Mouse (Mus musculus) midbrain, embryonic 14.5 days (tissue): ENCODE results near the gene Sh3kbp1. TPM values are rescaled to one million over a fixed set of nuclear protein-coding genes. Genes with fewer than 3 reads are reported as not detected.

Source experiments
- ATAC-seq: fragments of 200-750 bp; cut with Nextera tagmentation; 2 replicates; pipeline ENCODE4 v1.8.0; 2017; ENCODE audit warnings: moderate number of reproducible peaks, moderate library complexity; ENCODE audit not compliant: low FRiP score, low TSS enrichment
- DNase-seq: peaks from one replicate; pipeline ENCODE4 v3.0.0-alpha.2; 2015
- H3K27ac ChIP-seq: fragments of 300-500 bp; sonication (generic); replicated peaks from 2 replicates; pipeline ENCODE4 v1.5.1; 2014; ENCODE audit warnings: mild to moderate bottlenecking, low read depth, low read length, moderate library complexity
- H3K27me3 ChIP-seq: fragments of 300-500 bp; sonication (generic); 2 replicates; pipeline ENCODE4 v1.6.1; 2014; ENCODE audit warnings: low read length, control low read depth, mixed read lengths; ENCODE audit not compliant: control insufficient read depth, insufficient read depth
- H3K36me3 ChIP-seq: fragments of 300-500 bp; sonication (generic); 2 replicates; pipeline ENCODE4 v1.6.1; 2014; ENCODE audit warnings: low read length, control low read depth; ENCODE audit not compliant: control insufficient read depth, insufficient read depth
- H3K4me1 ChIP-seq: fragments of 300-500 bp; sonication (generic); 2 replicates; pipeline ENCODE4 v1.6.1; 2014; ENCODE audit warnings: mild to moderate bottlenecking, antibody characterized with exemption, low read length, control low read depth; ENCODE audit not compliant: control insufficient read depth, insufficient read depth
- H3K4me2 ChIP-seq: fragments of 300-500 bp; sonication (generic); 2 replicates; pipeline ENCODE4 v1.6.1; 2014; ENCODE audit warnings: mild to moderate bottlenecking, low read length, moderate library complexity
- H3K4me3 ChIP-seq: fragments of 300-500 bp; sonication (generic); replicated peaks from 2 replicates; pipeline ENCODE4 v1.5.1; 2014; ENCODE audit warnings: low read depth, low read length
- H3K9ac ChIP-seq: fragments of 300-500 bp; sonication (generic); replicated peaks from 2 replicates; pipeline ENCODE4 v1.6.1; 2014; ENCODE audit warnings: mild to moderate bottlenecking, low read length, moderate library complexity
- H3K9me3 ChIP-seq: fragments of 300-500 bp; sonication (generic); 2 replicates; pipeline ENCODE4 v1.6.1; 2016; ENCODE audit warnings: low read length, control low read depth, mixed read lengths; ENCODE audit not compliant: control insufficient read depth
- WGBS: fragments of 180-500 bp; shearing (Covaris S2); extraction: QIAGEN DNeasy Blood & Tissue Kit; methylation state at CpG from one replicate; pipeline ENCODE4 v1.1.7; 2014; 5-methylcytosine and 5-hydroxymethylcytosine counted together
- polyA plus RNA-seq: library from polyadenylated mRNA; unstranded; fragments of >200 nt; fragmentation: Nextera tagmentation; extraction: Ambion mirVana; gene quantifications from 2 replicates; pipeline ENCODE4 v1.2.1, GENCODE M21; 2014

The Sh3kbp1 gene
- polyA plus RNA-seq, 1 experiment from 2014 or later: 45.1 TPM

GRCm38 (mm10) chrX:159915125-159915524 lies 288.1 kb downstream of the Sh3kbp1 start:
- Histone ChIP-seq H3K9me3 (no peaks in the 10 kb centered on the region), H3K4me3 (no peak overlapping the region), H3K36me3 (no peaks in the 10 kb centered on the region), H3K4me1 (no peaks in the 10 kb centered on the region), H3K4me2 (no peak overlapping the region), H3K27ac (no peak overlapping the region), H3K9ac (no peak overlapping the region), H3K27me3 (no peaks in the 10 kb centered on the region)
- DNase-seq: peak; percentile 37
- 36% methylated on average over 1 of the region's 1 CpGs for WGBS
- ATAC-seq: no peak

GRCm38 (mm10) chrX:159924759-159925158 lies 297.7 kb downstream of the Sh3kbp1 start:
- no peak for DNase-seq
- Histone ChIP-seq H3K4me3 (no peak overlapping the region), H3K4me1 (no peaks in the 10 kb centered on the region), H3K27ac (no peak overlapping the region), H3K36me3 (no peaks in the 10 kb centered on the region), H3K9ac (no peak overlapping the region), H3K9me3 (no peaks in the 10 kb centered on the region), H3K4me2 (no peak overlapping the region), H3K27me3 (0 out of 2 replicates have a peak, but pooled peaks cover 4% of the 10 kb centered on the region)
- 95% methylated on average over 6 of the region's 6 CpGs for WGBS
- ATAC-seq: no peak

GRCm38 (mm10) chrX:159928165-159928564 lies 301.1 kb downstream of the Sh3kbp1 start:
- H3K27ac ChIP-seq: no peak overlapping the region
- 0 out of 2 replicates have a peak, but pooled peaks cover 4% of the 10 kb centered on the region for H3K27me3 ChIP-seq
- WGBS: 67% methylated on average over 5 of the region's 5 CpGs
- H3K4me2 ChIP-seq: no peak overlapping the region
- H3K36me3 ChIP-seq: no peaks in the 10 kb centered on the region
- H3K9me3 ChIP-seq: no peaks in the 10 kb centered on the region
- H3K4me1 ChIP-seq: no peaks in the 10 kb centered on the region
- no peak for DNase-seq
- no peak overlapping the region for H3K4me3 ChIP-seq
- ATAC-seq: no peak
- no peak overlapping the region for H3K9ac ChIP-seq

GRCm38 (mm10) chrX:159928834-159929233 lies 301.8 kb downstream of the Sh3kbp1 start:
- no peaks in the 10 kb centered on the region for H3K9me3 ChIP-seq
- H3K4me3 ChIP-seq: no peak overlapping the region
- no peak overlapping the region for H3K27ac ChIP-seq
- H3K36me3 ChIP-seq: no peaks in the 10 kb centered on the region
- H3K4me2 ChIP-seq: no peak overlapping the region
- no peak for DNase-seq
- H3K9ac ChIP-seq: no peak overlapping the region
- WGBS: 72% methylated on average over 3 of the region's 3 CpGs
- no peak for ATAC-seq
- H3K27me3 ChIP-seq: 0 out of 2 replicates have a peak, but pooled peaks cover 4% of the 10 kb centered on the region
- no peaks in the 10 kb centered on the region for H3K4me1 ChIP-seq

DNA sequence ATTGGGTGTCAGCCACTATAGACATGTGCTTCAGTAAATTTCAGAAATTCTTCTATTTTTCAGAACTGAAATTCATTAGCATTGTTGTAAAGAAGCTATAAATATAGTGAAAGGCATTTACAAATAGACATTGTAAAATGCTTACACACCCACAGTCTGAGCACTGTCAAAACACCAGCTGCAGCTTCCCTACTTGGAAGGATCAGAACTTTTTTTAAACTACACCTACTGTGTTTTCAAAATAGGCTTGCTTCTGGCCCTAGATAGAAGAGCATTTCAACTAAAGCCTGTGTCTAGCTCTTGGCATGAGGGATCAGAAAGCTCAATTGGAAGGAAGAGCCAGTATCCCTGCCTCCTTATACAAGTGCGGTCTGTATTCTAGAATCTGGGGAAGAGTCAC lies 305.0 kb downstream of the Sh3kbp1 start:
- Histone ChIP-seq H3K9ac (no peak overlapping the region), H3K4me3 (no peak overlapping the region), H3K9me3 (no peaks in the 10 kb centered on the region), H3K4me1 (no peaks in the 10 kb centered on the region), H3K27me3 (no peaks in the 10 kb centered on the region), H3K36me3 (no peaks in the 10 kb centered on the region), H3K27ac (no peak overlapping the region), H3K4me2 (no peak overlapping the region)
- DNase-seq: no peak
- 90% methylated on average over 1 of the region's 1 CpGs for WGBS
- ATAC-seq: no peak

DNA sequence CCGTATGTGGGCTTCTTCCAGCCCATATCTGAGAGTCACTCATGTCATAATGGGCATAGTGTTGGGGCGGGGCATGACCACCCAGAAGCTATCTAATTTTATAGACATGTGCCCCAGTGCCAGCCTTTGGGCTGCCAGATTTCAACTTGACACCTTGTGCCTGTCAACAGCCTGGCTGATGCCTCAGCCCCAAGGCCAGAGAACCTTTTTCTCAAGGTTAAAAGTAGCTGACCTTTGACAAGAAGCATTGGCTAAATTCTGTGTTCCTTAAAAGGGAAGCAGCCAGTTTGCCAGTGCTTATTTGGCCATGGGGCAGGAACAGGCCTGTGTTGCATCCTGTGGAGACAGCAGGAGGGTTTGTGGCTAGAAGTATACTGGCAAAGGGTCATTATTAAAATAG lies 315.5 kb downstream of the Sh3kbp1 start:
- Histone ChIP-seq H3K4me2 (no peak overlapping the region), H3K27me3 (no peaks in the 10 kb centered on the region), H3K4me1 (no peaks in the 10 kb centered on the region), H3K9me3 (no peaks in the 10 kb centered on the region), H3K27ac (no peak overlapping the region), H3K4me3 (no peak overlapping the region), H3K9ac (no peak overlapping the region), H3K36me3 (no peaks in the 10 kb centered on the region)
- 95% methylated on average over 2 of the region's 2 CpGs for WGBS
- ATAC-seq (no peak), DNase-seq (no peak)

DNA sequence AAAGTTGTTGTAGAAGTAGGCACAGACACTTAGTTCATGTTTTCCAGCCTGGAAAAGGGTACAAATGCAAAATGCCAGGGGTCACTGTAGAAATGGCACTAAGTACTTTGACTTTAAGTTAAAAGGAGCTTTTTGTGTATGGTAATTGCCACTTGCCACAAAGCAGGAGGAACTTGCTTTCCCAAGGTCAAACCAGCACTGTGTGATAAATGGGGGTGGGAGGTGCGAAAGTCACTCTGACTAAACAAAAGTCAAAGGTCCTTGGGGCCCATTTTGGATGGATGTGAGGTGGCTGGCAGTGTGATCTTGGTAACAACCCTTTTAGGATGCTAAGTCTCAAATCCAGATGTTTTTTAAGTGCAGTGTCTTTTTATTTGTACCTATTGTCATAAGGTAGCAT lies 316.5 kb downstream of the Sh3kbp1 start:
- no peak for DNase-seq
- 83% methylated on average over 1 of the region's 1 CpGs for WGBS
- Histone ChIP-seq H3K4me2 (no peak overlapping the region), H3K4me3 (no peak overlapping the region), H3K9me3 (no peaks in the 10 kb centered on the region), H3K27ac (no peak overlapping the region), H3K36me3 (no peaks in the 10 kb centered on the region), H3K27me3 (no peaks in the 10 kb centered on the region), H3K4me1 (no peaks in the 10 kb centered on the region), H3K9ac (no peak overlapping the region)
- no peak for ATAC-seq

- H3K9ac ChIP-seq: no peak overlapping the region
- H3K4me1 ChIP-seq: no peaks in the 10 kb centered on the region
- H3K4me2 ChIP-seq: no peak overlapping the region
- WGBS: 86% methylated on average over 7 of the region's 7 CpGs
- ATAC-seq (no peak), DNase-seq (no peak)
- no peaks in the 10 kb centered on the region for H3K27me3 ChIP-seq
- H3K4me3 ChIP-seq: no peak overlapping the region
- H3K9me3 ChIP-seq: no peaks in the 10 kb centered on the region
- H3K27ac ChIP-seq: no peak overlapping the region
- H3K36me3 ChIP-seq: no peaks in the 10 kb centered on the region
Measured at GRCm38 (mm10) chrX:159953546-159954429, 326.7 kb downstream of the Sh3kbp1 start.

- no peak overlapping the region for H3K4me3 ChIP-seq
- ATAC-seq: no peak
- no peaks in the 10 kb centered on the region for H3K27me3 ChIP-seq
- no peaks in the 10 kb centered on the region for H3K4me1 ChIP-seq
- 85% methylated on average over 4 of the region's 4 CpGs for WGBS
- no peak overlapping the region for H3K9ac ChIP-seq
- no peak for DNase-seq
- no peak overlapping the region for H3K27ac ChIP-seq
- H3K36me3 ChIP-seq: no peaks in the 10 kb centered on the region
- H3K9me3 ChIP-seq: no peaks in the 10 kb centered on the region
- H3K4me2 ChIP-seq: no peak overlapping the region
Measured at GRCm38 (mm10) chrX:159954430-159954779, 327.3 kb downstream of the Sh3kbp1 start.
